Mouse (Mus musculus) regulatory T cell (primary cell): ENCODE measurements around the gene Capn9.

Source experiments
- in situ Hi-C: fragments of 300-600 bp; cut with MboI, MseI; formaldehyde crosslinking; loops from one replicate; pipeline ENCODE4 v1.15.1; 2025; ENCODE audit warnings: high pct_unique_total_duplicates

Gene Capn9

DNA sequence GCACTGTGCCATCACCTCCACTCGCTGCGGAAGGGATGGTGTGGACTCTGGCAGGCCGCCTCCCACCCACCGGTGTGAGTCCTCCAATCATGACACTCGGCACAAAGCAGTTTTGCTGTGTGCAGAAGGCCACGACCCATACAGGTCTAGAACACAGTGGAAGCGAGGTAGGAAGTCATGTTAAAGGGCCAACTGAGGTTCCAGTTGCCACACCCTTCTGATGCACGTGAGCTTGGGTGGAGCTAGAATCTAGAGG, 59.3 kb downstream of the Capn9 start:
- in situ Hi-C loops: no loop called here

DNA sequence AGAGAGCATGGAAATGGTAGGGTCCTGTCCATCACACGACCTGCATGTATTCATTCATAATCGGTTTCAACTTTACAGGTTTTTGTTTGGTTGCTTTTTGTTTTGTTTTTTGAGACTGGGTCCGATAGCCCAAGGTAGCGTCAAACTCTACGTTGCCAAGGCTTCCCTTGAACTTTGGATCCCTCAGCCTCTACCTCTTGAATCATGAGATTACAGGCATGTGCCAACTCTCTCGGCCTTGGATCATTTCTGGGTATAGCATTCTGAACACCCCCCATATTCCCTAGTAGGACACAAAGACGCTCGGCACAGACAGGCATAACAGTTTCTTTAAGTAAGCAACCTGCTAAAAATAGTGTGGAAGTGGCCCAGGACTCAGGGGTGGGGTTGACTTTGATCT, 65.7 kb downstream of the Capn9 start:
- in situ Hi-C loops: no loop called here

DNA sequence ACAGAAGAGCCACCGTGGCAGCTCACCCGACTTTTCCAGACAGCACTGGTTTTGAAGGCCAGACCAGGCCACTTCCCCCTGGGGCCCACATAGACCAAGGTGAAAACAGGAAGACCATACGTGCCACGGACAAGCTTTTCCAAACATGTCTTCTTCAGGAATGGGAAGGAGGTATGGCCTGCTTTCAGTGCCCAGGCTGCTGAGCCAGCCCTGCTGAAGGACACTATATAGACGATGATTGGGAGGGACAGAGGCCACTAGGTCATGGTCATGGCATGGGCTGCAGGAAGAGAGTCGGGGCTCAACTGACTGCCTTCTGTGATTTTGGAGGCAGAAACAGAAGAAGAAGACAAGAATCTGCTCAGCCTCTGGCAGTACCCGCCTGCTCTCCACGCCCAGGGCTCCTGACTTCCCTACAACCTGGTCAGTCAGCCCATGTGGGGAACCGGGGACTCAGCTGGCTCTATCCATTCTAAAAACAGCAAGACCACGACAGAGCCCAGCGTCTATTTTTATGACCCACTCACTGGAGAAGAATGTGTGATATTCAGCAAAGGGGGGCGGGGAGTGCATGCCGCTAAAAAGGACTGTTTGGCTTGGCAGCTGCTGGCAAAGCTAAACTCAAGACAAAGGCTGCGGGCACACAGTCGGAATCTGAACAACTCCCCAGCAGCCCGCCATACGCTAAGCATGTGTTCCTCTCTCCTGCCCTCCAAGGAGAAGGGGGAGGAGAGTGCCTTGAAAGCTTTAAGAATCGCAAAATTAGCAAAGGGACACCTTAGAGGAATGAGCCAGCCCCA, 67.8 kb downstream of the Capn9 start:
- in situ Hi-C loops: no loop called here

DNA sequence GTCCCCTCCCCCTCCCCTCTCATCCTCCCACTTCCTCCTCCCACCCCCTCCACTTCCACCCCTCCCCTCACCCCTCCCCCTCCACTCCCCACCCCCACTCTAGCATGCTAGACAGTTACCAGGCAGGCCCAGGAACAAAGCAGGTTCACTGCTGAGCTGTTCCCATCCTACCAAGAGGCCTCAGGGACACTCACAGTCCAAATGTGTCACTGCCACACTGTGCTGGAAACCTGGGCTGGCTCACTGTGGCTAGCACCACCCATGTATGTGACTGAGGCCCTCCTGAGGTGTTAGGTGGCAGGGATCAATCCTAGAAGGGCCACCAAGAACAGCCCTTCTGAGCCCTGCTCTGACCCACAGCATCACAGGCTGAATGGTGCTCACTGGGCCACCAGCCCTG, 72.4 kb downstream of the Capn9 start:
- in situ Hi-C loops: no loop called here

DNA sequence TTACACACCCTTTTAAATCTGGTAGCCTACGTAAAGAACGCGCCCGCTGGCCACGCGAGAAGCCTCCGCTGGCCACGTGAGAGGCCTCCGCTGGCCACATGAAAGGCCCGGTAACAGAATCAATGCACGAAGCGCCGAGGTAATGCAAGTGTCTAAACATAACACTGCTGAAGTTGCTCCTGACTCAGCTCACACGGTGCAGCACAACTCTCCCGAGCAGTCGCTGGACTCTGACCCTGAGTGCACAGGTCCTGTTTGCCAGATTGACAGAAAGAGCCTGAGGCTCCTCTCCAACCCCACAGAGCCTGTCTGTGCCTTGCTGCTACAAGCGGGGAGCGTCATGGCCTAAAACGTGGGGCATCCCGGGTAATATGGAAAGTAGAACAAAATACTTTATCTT, 75.9 kb downstream of the Capn9 start:
- in situ Hi-C loops: no loop called here

DNA sequence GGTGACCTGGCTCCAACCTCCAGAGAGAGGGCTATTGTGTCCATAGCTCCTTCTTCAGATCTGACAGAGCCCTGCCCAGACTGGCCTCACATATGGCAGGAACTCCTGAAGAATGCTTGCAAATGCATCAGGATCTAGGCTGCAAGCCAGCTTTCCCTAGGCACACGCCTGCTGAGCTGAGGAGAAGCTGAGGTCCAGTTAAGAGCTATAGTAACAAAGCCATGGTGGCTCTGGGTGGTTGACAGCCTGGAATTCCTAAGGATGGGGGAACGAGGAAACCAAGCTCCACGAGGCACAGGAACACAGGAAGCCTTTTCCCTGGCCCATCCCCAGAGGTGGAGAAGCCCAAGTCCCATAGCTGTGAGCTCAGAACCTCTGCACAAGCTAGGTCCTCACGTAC, 76.6 kb downstream of the Capn9 start:
- in situ Hi-C loops: no loop called here

DNA sequence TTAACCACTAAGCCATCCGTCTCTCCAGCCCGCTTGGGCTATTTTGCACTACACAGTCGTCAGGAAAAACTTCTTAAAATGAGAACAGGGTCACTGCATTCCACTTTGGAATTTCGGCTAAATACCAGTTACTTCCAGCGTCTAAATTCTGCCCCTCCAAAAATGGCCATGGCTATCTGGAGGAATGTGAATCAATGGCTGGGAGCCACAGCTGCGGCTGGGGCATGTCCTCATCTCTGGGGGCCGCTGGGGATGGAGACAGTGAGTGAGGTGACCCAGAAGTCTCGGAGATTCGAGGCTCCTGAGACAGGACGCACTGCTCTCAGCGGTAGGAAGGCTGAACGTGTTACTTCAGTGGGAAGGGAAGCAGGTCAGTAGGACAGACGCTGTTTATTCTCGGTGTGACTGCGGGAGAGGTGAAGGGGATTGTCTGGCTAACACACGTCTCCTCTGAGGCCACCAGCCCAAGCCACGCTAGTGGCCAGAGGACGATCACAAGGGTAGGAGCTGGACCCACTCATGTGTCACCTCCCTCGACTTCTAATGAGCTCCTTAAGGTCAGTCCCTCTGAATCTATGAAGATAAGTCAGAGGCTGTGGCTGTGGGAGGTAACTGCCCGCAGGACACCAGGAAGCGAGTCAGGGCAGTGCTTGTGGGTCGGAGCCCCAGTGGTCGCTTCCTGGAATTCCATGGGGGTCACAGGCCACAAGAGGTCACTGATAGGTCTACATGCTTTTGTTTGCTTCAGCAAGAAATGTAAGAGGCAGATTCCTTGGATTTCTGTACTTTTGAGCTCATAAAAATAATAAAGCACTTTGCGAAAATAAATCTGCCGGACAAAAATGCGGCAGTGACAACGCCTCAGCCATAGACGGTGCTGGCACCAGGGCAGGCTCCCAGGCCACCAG, 77.9 kb downstream of the Capn9 start:
- in situ Hi-C loops: no loop called here

DNA sequence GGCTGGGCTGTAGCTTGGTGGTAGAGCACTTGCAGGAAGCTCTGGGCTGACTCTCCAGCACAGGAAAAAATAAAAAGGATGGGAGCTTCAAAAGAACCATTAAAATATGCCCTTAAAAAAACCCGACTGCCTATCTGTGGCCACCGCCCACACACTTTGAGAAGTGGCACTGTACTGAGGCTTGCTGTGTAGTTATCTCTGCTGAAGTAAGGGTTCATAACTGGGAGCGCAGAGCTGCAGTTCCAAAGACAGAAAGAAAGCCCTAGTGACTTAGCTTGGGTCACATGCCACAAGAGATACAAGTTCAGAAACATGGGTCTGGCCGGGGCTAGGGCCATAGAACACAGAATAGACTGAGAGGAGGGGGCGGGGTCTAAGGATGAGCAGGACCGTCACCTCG, 82.0 kb downstream of the Capn9 start:
- in situ Hi-C loops: loop anchor here (5.0 kb wide), 1 partner anchor 44 kb away; no protein-coding TSS in a partner anchor

DNA sequence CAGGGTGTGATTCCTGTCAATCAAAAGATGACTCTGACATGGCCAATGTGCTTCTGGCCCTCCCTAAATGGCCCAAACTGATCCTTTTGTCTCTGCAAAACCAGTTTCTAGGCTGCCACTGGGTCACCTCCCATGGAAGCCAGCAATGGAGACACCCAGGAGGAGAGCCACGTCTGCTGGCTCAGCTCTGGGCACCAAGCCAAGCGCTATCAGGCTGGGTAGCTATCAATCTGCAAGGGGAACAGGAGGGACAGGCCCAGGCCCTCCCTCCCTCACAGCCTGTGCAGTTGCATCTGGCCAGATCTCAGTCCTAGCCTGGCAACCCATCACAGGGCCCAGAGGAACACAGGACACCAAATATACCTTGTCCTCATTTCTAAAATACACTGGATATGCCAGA, 82.5 kb downstream of the Capn9 start:
- in situ Hi-C loops: loop anchor here (5.0 kb wide), 1 partner anchor 44 kb away; no protein-coding TSS in a partner anchor

DNA sequence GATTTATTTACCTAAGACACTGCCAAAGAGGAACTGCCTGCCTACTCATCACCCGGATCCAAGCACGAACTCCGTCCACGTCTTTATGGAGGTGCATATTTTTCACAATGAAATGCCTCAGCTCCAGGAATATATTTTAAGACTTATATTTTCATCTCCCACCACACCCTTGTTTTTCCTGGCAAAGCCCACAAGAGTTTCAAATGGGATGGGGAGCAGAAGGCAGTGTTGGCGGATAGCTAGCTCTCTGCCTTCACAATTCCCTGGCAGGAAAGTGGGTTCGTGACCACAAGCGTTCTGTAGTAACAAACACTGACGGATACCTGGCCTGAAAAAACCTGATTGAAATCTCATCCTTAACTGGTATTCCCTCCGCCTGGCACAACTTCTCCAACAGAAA, 85.9 kb downstream of the Capn9 start:
- in situ Hi-C loops: no loop called here

DNA sequence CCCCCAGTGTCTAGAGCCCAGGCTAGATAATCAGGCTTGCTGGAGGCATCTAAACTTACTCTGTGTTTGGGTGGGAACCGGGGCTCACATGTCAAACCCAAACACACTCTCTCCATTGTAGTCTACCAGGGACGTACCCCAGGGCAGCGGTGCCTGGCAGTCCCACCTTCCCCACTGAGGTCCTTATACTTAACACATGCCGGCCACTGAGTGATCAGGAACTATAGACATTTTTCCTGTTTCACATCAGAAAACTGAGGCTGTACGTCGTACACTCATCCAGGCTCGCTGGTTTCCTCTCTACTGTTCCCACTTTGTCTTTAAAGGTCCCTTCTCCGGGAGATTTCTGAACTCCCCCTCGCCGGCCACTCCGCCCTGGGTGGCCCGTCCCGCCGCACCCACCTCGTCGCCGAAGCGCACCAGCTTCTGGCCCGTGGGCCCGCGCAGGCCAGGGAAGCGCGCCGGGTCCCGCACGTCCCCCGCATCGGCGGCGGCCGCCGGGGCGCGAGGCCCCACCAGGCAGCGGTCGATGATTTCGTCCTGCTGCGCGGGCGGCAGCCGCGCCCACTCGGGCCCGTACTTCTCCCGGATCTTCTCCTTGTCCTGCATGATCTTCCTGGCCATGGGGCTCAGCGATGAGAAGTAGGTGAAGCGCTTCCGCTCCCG, 86.7 kb downstream of the Capn9 start:
- in situ Hi-C loops: no loop called here

DNA sequence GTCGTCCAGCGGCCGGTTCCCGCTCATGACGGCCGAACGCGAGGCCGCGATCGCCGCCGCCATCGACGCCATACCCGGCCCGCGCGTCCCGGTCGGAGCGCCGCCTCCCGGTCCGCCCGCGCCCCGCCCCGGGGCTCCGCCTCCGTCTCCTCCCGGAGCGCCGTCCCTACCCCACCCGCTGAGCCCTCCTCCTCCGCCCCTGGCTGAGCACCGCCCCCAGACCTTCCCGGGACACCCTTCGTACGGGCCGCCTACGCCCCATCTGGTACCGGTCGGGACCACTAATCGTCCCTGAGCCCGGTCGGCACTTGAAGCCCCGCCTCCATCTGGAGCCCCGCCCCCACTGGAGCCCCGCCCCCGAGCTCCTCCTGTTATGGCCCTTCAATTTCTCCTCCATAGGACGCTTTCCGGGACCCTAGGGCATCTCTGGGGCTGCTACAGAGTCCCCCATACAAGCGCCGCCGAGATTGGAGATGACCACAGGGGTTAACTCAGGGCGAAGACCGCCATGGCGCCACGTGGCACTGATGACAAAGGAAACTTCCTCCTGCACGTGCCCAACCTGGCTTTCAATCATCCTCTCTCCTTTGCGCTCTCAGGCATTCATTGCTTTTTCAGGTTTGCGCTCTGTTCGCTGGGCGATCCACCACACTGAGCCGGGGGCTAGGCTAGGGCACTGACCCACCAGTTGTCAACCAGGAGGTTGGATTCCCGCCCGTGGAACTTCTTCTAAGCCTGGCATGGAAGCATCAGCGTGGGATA, 87.4 kb downstream of the Capn9 start, which contains the start of gene 2310022B05Rik:
Gene 2310022B05Rik (minus strand): TSS at position 258 of the 762 bp plus-strand sequence.
- in situ Hi-C loops: no loop called here

DNA sequence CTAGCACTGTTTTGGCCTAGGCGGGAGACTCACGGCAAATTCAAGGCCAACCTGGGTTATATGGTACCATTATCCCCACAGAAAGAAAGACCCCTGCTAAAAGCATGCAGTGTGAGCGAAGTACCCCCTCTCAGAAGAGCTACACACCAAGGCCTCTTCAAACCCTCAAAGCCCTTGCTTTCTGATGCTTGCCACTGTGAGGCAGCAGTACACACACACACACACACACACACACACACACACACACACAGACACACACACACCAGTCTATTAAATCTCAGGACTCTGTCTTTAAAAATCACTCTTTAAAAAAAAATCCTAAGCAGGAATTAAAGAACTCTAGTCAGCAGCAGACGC, 87.9 kb downstream of the Capn9 start:
- in situ Hi-C loops: no loop called here

DNA sequence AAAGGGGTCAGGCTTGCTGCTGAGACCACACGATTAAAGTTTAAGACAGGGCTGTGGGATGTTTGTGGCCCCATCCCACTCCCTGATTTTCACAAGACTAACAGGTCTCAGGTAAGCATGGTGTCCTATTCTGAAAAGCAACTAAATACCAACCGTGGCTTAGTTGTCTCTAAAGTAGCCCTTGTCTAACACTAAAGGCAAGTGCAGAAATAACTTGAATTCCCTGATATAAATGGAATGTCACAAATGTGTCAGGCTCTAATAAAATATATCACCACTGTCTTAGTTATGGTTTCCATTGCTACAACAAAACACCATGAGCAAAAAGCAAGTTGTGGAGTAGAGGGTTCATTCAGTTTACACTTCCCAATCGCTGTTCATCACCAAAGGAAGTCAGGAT, 88.5 kb downstream of the Capn9 start:
- in situ Hi-C loops: no loop called here
